Mouse (Mus musculus): Measurements from ENCODE around the gene Tmigd3. TPM values are rescaled to one million over a fixed set of nuclear protein-coding genes. Genes with fewer than 3 reads are reported as not detected.
"Not testable (repeated sequence)": the region's sequence is repeated elsewhere in the genome, so short reads cannot be mapped to it uniquely, and the experiment has no call there.

Tmigd3 gene
- polyA plus RNA-seq, 1 experiment, result 0.15 TPM

- H3K27ac ChIP-seq (ENCODE audit: insufficient read depth, low read length), result no peak overlapping the region
- H3K4me3 ChIP-seq (ENCODE audit: insufficient read depth, low read length), result no peak overlapping the region
- H3K4me1 ChIP-seq (ENCODE audit: control insufficient read depth, insufficient read depth, low read length), result no peaks in the 10 kb centered on the region; the same call in 1 of the 2 replicates
- TF ChIP-seq POLR2A (IDR thresholded peaks at IDR 0.05; ENCODE audit: extremely low read depth, insufficient read depth, low read length), result no peak
- TF ChIP-seq CTCF (IDR thresholded peaks at IDR 0.05; ENCODE audit: extremely low read depth, insufficient read depth, low read length), result no peak
Measured at GRCm38 (mm10) chr3:105910519-105911190, 40.0 kb downstream of the Tmigd3 start.

- Histone ChIP-seq H3K27ac (ENCODE audit: insufficient read depth, low read length) (no peak overlapping the region), H3K4me1 (ENCODE audit: control insufficient read depth, insufficient read depth, low read length) (no peaks in the 10 kb centered on the region; the same call in 1 of the 2 replicates), H3K4me3 (ENCODE audit: insufficient read depth, low read length) (no peak overlapping the region)
- TF ChIP-seq CTCF (IDR thresholded peaks at IDR 0.05; ENCODE audit: extremely low read depth, insufficient read depth, low read length), result no peak
Measured at GRCm38 (mm10) chr3:105912097-105912880, 41.6 kb downstream of the Tmigd3 start.

GRCm38 (mm10) chr3:105913839-105914681 is 43.4 kb downstream of the Tmigd3 start:
- Histone ChIP-seq H3K27ac (ENCODE audit: insufficient read depth, low read length) (no peak overlapping the region), H3K4me1 (ENCODE audit: control insufficient read depth, insufficient read depth, low read length) (no peaks in the 10 kb centered on the region; the same call in 1 of the 2 replicates), H3K4me3 (ENCODE audit: insufficient read depth, low read length) (no peak overlapping the region)
- TF ChIP-seq CTCF (IDR thresholded peaks at IDR 0.05; ENCODE audit: extremely low read depth, insufficient read depth, low read length), result no peak
- no peak for TF ChIP-seq POLR2A (IDR thresholded peaks at IDR 0.05; ENCODE audit: extremely low read depth, insufficient read depth, low read length)

GRCm38 (mm10) chr3:105915281-105915680 is 44.6 kb downstream of the Tmigd3 start:
- H3K27ac ChIP-seq (ENCODE audit: insufficient read depth, low read length), result no peak overlapping the region
- H3K4me3 ChIP-seq (ENCODE audit: insufficient read depth, low read length), result no peak overlapping the region
- no peaks in the 10 kb centered on the region; the same call in 1 of the 2 replicates for H3K4me1 ChIP-seq (ENCODE audit: control insufficient read depth, insufficient read depth, low read length)
- TF ChIP-seq CTCF (IDR thresholded peaks at IDR 0.05; ENCODE audit: extremely low read depth, insufficient read depth, low read length) (no peak), POLR2A (IDR thresholded peaks at IDR 0.05; ENCODE audit: extremely low read depth, insufficient read depth, low read length) (no peak)

- not testable (repeated sequence) for H3K4me1 ChIP-seq (ENCODE audit: control insufficient read depth, insufficient read depth, low read length); H3K4me3 ChIP-seq (ENCODE audit: insufficient read depth, low read length); H3K27ac ChIP-seq (ENCODE audit: insufficient read depth, low read length)
Measured at GRCm38 (mm10) chr3:105916455-105916854, 45.8 kb downstream of the Tmigd3 start.

- TF ChIP-seq CTCF (IDR thresholded peaks at IDR 0.05; ENCODE audit: extremely low read depth, insufficient read depth, low read length) (no peak), POLR2A (IDR thresholded peaks at IDR 0.05; ENCODE audit: extremely low read depth, insufficient read depth, low read length) (no peak)
- H3K4me1 ChIP-seq (ENCODE audit: control insufficient read depth, insufficient read depth, low read length), result no peaks in the 10 kb centered on the region; the same call in 1 of the 2 replicates
- H3K27ac ChIP-seq (ENCODE audit: insufficient read depth, low read length), result no peak overlapping the region
- H3K4me3 ChIP-seq (ENCODE audit: insufficient read depth, low read length), result no peak overlapping the region
Measured at GRCm38 (mm10) chr3:105917656-105918354, 47.1 kb downstream of the Tmigd3 start.

GRCm38 (mm10) chr3:105918355-105918745 is 47.6 kb downstream of the Tmigd3 start:
- TF ChIP-seq CTCF (IDR thresholded peaks at IDR 0.05; ENCODE audit: extremely low read depth, insufficient read depth, low read length) (no peak), POLR2A (IDR thresholded peaks at IDR 0.05; ENCODE audit: extremely low read depth, insufficient read depth, low read length) (no peak)
- H3K4me3 ChIP-seq (ENCODE audit: insufficient read depth, low read length), result no peak overlapping the region

GRCm38 (mm10) chr3:105920743-105921142 is 50.0 kb downstream of the Tmigd3 start:
- not testable (repeated sequence) for H3K4me3 ChIP-seq (ENCODE audit: insufficient read depth, low read length); H3K27ac ChIP-seq (ENCODE audit: insufficient read depth, low read length); H3K4me1 ChIP-seq (ENCODE audit: control insufficient read depth, insufficient read depth, low read length)

More at GRCm38 (mm10) chr3:105918355-105918745, 47.6 kb downstream of the Tmigd3 start:
- Histone ChIP-seq H3K27ac (ENCODE audit: insufficient read depth, low read length) (no peak overlapping the region), H3K4me1 (ENCODE audit: control insufficient read depth, insufficient read depth, low read length) (no peaks in the 10 kb centered on the region; the same call in 1 of the 2 replicates)

- Histone ChIP-seq H3K4me3 (ENCODE audit: insufficient read depth, low read length) (no peak overlapping the region), H3K4me1 (ENCODE audit: control insufficient read depth, insufficient read depth, low read length) (no peaks in the 10 kb centered on the region), H3K27ac (ENCODE audit: insufficient read depth, low read length) (no peak overlapping the region)
- TF ChIP-seq CTCF (IDR thresholded peaks at IDR 0.05; ENCODE audit: extremely low read depth, insufficient read depth, low read length) (no peak), POLR2A (IDR thresholded peaks at IDR 0.05; ENCODE audit: extremely low read depth, insufficient read depth, low read length) (no peak)
Measured at GRCm38 (mm10) chr3:105921959-105922358, 51.3 kb downstream of the Tmigd3 start.
